Mouse (Mus musculus) left cerebral cortex, adult 18-20 months (tissue): ENCODE data around the gene Vsig10. TPM values are rescaled to one million over a fixed set of nuclear protein-coding genes. Genes with fewer than 3 reads are reported as not detected.
"Not testable (repeated sequence)": the region's sequence is repeated elsewhere in the genome, so short reads cannot be mapped to it uniquely, and the experiment has no call there.

Source experiments
- DNase-seq, 2 experiments: peaks; one replicate each; pipeline ENCODE4 v3.0.0; 2021 to 2022; ENCODE audit warnings: low spot score in 2 of 2, mixed read lengths in 1 of 2
- total RNA-seq, 2 experiments: library from RNA; stranded (reverse); gene quantifications; 2 replicates each; pipeline ENCODE4 v1.2.3; 2021

Gene Vsig10
- total RNA-seq, 2 experiments from 2014 or later, result 1.8 to 2.2 TPM

- DNase-seq, result peak; percentile 60 to 65
Observed at GRCm38 (mm10) chr5:117376331-117376761, 57.5 kb downstream of the Vsig10 start.

- not testable (repeated sequence) for DNase-seq
Observed at GRCm38 (mm10) chr5:117377731-117378130, 58.8 kb downstream of the Vsig10 start.

- no peak for DNase-seq
Observed at GRCm38 (mm10) chr5:117380199-117380598, 61.3 kb downstream of the Vsig10 start.

GRCm38 (mm10) chr5:117381785-117382184 lies 62.9 kb downstream of the Vsig10 start:
- no peak for DNase-seq

- no peak for DNase-seq
Observed at GRCm38 (mm10) chr5:117383198-117383597, 64.3 kb downstream of the Vsig10 start.

GRCm38 (mm10) chr5:117388296-117388751 lies 69.4 kb downstream of the Vsig10 start:
- DNase-seq, result peak in 1 of 2 experiments; percentile 38

- peak; percentile 95 to 96 for DNase-seq
Observed at GRCm38 (mm10) chr5:117388877-117389276, 70.0 kb downstream of the Vsig10 start, which contains the start of gene Rfc5. Gene Rfc5 (minus strand): TSS chr5:117389047.

- no peak for DNase-seq
Observed at GRCm38 (mm10) chr5:117390895-117391294, 72.0 kb downstream of the Vsig10 start.

GRCm38 (mm10) chr5:117395834-117396233 lies 77.0 kb downstream of the Vsig10 start:
- DNase-seq, result no peak

GRCm38 (mm10) chr5:117396596-117397014 lies 77.7 kb downstream of the Vsig10 start:
- DNase-seq, result no peak

GRCm38 (mm10) chr5:117397371-117397770 lies 78.5 kb downstream of the Vsig10 start:
- no peak for DNase-seq

- no peak for DNase-seq
Observed at GRCm38 (mm10) chr5:117398007-117398550, 79.2 kb downstream of the Vsig10 start.

GRCm38 (mm10) chr5:117399281-117399680 lies 80.4 kb downstream of the Vsig10 start:
- DNase-seq, result no peak

- no peak for DNase-seq
Observed at GRCm38 (mm10) chr5:117403609-117404008, 84.7 kb downstream of the Vsig10 start.

Other genes with a start within 250 kb of the Vsig10 start
- gene Suds3, start 203.0 kb upstream of the Vsig10 start, total RNA-seq, result 100 to 1,000 TPM; 141 to 142 TPM
- gene Taok3, start 199.0 kb upstream of the Vsig10 start, total RNA-seq, result 10 to 100 TPM; 53.8 to 54.3 TPM
- gene Pebp1, start 31.5 kb upstream of the Vsig10 start, total RNA-seq, result 100 to 1,000 TPM; 712 to 741 TPM
- gene Wsb2, start 38.2 kb downstream of the Vsig10 start, total RNA-seq, result 100 to 1,000 TPM; 305 to 313 TPM
- 10 to 100 TPM; 13.0 to 18.8 TPM for gene Rfc5, start 70.0 kb downstream of the Vsig10 start, total RNA-seq
- gene Ksr2, start 94.9 kb downstream of the Vsig10 start, total RNA-seq, result 10 to 100 TPM; 33.2 to 35.2 TPM